Mouse (Mus musculus) olfactory bulb, adult 2 months (tissue): ENCODE results near the gene Rps24. TPM values are rescaled to one million over a fixed set of nuclear protein-coding genes. Genes with fewer than 3 reads are reported as not detected.
A peak's percentile ranks its signal among the peaks of the same experiment; 100 is the strongest.

Experiments
- H3K27ac ChIP-seq: fragments of 200-500 bp; 2 replicates; pipeline ENCODE4 v1.5.1; 2012; ENCODE audit warnings: low read depth, low read length; ENCODE audit not compliant: insufficient read depth
- H3K4me1 ChIP-seq: fragments of 200-500 bp; 2 replicates; pipeline ENCODE4 v1.6.1; 2012; ENCODE audit warnings: low read length; ENCODE audit not compliant: control insufficient read depth, insufficient read depth
- H3K4me3 ChIP-seq: fragments of 200-500 bp; 2 replicates; pipeline ENCODE4 v1.5.1; 2012; ENCODE audit warnings: mild to moderate bottlenecking, low read depth, low read length, moderate library complexity; ENCODE audit not compliant: insufficient read depth
- CTCF ChIP-seq: fragments of 200-500 bp; IDR thresholded peaks from 2 replicates; pipeline ENCODE4 v1.5.1; 2012; ENCODE audit warnings: low read depth, mild to moderate bottlenecking, low read length, moderate library complexity; ENCODE audit not compliant: insufficient read depth
- POLR2A ChIP-seq: fragments of 200-500 bp; IDR thresholded peaks from 2 replicates; pipeline ENCODE4 v1.6.1; 2012; ENCODE audit warnings: mild to moderate bottlenecking, low read depth, low read length, moderate library complexity; ENCODE audit not compliant: insufficient read depth
- WGBS: fragments of 180-500 bp; shearing (Covaris S2); methylation state at CpG from one replicate; pipeline ENCODE4 v1.1.7; 2018; 5-methylcytosine and 5-hydroxymethylcytosine counted together
- polyA plus RNA-seq: library from polyadenylated mRNA; stranded (reverse); fragments of >200 nt; gene quantifications from 2 replicates; pipeline ENCODE4 v1.2.4, GENCODE M21; 2012; ENCODE audit warnings: low replicate concordance; ENCODE audit not compliant: missing spikeins, insufficient read depth, insufficient read length

Rps24 gene
- polyA plus RNA-seq, 1 experiment = 2,934 TPM

- Histone ChIP-seq H3K27ac (no peak overlapping the region), H3K4me3 (no peak overlapping the region), H3K4me1 (peaks cover 29% of the 10 kb centered on the region)
- 9% methylated on average over 6 of the region's 6 CpGs for WGBS
- TF ChIP-seq CTCF (no peak), POLR2A (no peak)
These were observed 43.3 kb downstream of the Rps24 start for GRCm38 (mm10) chr14:24530228-24530627.

GRCm38 (mm10) chr14:24534865-24535545 is 48.1 kb downstream of the Rps24 start:
- H3K27ac ChIP-seq = peak overlapping the region; percentile 43
- no peak overlapping the region for H3K4me3 ChIP-seq
- TF ChIP-seq POLR2A (no peak), CTCF (no peak)
- peaks cover 25% of the 10 kb centered on the region for H3K4me1 ChIP-seq
- WGBS = 57% methylated on average over 9 of the region's 9 CpGs

- Histone ChIP-seq H3K4me3 (no peak overlapping the region), H3K27ac (no peak overlapping the region), H3K4me1 (no peaks in the 10 kb centered on the region)
- TF ChIP-seq CTCF (no peak), POLR2A (no peak)
- WGBS = 62% methylated on average over 4 of the region's 4 CpGs
These were observed 56.0 kb downstream of the Rps24 start for GRCm38 (mm10) chr14:24542901-24543300.

- no peak overlapping the region for H3K27ac ChIP-seq
- 41% methylated on average over 2 of the region's 2 CpGs for WGBS
- H3K4me1 ChIP-seq = no peaks in the 10 kb centered on the region
- no peak overlapping the region for H3K4me3 ChIP-seq
- no peak for TF ChIP-seq CTCF
- no peak for TF ChIP-seq POLR2A
These were observed 57.1 kb downstream of the Rps24 start for GRCm38 (mm10) chr14:24544057-24544456.

Other genes starting within 250 kb of the Rps24 start
- gene Dlg5, start 241.2 kb upstream of the Rps24 start, polyA plus RNA-seq = not detected in 2 replicates
- gene E330034G19Rik, start 193.9 kb upstream of the Rps24 start, polyA plus RNA-seq = not detected in 2 replicates
- not detected in 2 replicates for gene Polr3a, start 67 bp upstream of the Rps24 start, polyA plus RNA-seq